Mouse (Mus musculus) left cerebral cortex, adult 9 months (tissue): ENCODE measurements at regions not wholly inside any gene's neighbourhood (a gene's known extent, or its start where the extent isn't known, plus 50 kb on each side); places are given as distances from the start of the nearest gene placed in this dataset.
A peak's percentile ranks its signal among the peaks of the same experiment; 100 is the strongest.

Experiments
- DNase-seq, 2 experiments: peaks; one replicate each; pipeline ENCODE4 v3.0.0; 2022; ENCODE audit warnings: low spot score in 2 of 2

DNA sequence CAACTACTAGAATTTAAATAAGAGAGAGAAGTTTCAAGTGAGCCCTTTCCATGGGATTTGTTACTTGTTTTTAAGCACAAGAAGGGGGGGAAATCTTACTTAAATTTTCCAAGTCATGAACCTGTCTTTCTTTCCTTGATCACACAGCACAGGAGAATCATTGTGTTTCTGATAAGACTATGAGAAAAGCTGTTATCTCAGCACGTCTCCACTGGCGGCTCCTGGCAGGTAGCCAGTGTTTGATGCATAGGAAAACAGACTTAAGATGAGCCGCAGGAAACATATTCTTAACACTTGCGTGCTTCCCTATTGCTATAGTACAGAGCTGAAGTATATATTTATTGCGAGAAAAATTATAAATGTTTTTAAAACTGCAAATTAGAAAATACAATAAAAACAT lies 920.3 kb downstream of the Efna5 start:
- DNase-seq: peak in 1 of 2 experiments; percentile 2

DNA sequence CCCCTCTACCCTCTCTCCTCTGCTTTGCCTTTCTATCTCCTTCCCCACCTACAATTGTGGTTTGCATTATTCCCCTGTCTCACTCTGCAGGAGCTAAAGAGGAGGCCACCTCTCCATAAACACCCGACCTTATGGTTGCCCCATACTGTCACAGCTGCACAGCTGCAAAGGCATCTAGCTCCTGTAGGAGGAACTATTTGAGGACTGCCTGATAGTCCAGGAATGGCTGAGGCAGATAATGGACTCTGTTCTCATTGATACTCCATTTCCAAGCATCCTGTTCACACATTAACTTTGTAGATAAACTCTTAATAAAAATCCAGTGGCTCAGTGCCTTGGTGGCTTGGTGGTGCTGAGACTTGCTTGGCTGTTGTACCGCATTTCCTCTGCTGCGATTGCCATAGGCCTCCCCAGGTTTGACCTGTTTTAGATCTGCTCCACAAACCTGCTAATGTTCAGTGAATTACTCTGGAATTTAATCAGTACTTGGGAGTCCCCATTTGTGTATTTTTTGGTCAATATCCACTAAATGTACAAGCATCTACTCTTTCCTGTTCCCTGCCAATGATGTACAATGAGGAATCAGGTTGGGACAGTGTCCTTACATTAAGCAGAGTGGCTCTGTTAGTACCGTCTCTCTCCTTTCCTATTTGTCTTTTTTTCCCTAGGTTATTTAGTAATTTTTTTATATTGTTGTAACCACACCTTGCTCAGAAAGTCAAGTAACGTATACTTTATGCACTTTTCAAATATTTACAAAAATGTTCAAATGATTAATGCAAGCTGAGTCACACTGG lies 920.9 kb downstream of the Efna5 start:
- no peak for DNase-seq

DNA sequence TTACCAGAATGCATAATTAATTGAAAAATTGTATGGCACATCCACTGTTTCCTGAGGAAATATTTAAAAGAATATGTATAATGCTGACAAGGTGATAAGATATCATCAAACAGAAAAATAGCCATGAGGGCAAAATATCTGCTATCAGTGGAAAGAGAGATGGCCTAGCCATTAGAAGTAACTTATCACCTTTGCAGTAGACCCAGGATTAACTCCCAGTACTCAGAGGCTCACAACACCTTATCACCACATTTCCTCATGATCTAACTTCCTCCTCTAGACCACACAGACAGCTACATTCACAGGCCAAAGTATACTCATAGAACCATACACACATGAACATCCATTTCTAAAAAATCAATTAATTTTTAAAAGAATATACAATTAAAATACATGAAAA lies 963.4 kb downstream of the Efna5 start:
- no peak for DNase-seq

DNA sequence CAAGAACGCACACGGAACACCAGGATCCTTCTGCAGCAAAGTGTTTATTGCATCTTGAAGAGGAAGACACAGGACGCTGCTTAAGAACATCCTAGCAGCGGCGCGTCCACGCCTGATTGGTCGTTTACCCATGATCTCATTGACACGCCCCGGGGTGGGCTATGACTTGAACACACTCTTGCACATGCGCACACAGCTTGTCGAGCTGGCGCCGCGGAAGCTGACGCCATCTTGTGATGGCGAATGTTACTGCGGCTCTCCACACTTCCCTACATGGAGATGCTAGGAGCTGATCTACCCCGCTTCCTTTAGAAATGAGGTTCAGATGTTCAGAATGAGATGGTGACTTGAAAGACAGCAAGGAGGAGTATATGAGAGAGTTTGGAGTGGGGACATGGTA lies 978.2 kb downstream of the Efna5 start:
- DNase-seq: no peak

DNA sequence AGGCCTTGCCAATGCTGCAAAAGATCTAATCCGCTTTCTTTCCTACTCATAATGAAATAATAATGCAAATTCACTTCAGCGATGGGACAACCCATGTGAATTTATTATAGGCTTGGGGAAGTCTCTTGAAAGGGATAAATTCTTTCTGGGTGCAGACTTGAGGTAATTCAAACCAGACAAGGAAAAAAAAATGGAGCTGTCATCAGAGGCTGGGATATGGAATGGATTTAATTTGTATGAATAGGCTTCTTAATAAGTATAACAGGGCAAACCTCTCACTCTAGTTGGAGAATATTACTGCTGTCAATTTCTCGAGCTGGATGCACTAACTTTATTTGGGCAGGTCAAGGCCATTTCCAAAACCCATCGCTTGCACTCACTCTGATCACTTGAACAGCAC lies 990.5 kb downstream of the Efna5 start:
- DNase-seq: no peak

DNA sequence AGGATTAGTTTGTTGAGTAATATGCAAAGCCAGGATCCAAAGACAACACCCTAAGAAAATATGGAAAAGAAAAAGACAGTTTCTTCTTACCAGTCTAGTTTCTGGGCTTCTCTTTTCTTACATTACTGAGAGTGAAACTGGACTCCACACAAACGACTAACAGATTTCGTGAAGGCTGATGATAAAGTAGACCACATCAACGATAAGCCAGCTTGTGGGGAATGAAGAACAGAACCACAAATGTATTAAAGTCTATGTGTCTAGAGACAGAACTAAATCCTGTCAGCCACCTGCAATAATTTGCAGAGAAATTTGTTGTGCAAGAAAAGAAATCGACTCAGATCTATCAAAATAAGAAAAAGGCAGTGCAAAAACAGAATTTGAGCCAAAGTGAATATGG lies 1015.0 kb downstream of the Efna5 start:
- DNase-seq: no peak

DNA sequence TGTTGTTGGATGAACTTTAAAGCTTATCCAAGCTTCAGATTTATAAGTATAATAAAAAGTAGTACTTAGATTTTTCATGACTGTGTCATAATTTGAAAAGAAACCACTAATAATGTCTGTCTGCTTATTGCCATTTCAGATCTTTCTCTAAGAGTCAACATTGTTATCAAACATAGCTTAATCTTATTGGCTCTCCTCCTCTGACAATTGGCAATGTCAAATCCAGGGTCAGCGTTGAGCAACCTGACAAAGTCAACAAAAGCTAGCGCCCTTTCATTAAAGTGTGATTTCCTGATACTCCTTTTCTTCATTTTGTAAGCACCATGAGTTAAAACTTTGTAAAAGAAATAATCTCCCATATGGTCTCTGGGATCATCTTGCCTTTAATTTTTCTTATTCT lies 1018.7 kb downstream of the Efna5 start:
- DNase-seq: no peak

DNA sequence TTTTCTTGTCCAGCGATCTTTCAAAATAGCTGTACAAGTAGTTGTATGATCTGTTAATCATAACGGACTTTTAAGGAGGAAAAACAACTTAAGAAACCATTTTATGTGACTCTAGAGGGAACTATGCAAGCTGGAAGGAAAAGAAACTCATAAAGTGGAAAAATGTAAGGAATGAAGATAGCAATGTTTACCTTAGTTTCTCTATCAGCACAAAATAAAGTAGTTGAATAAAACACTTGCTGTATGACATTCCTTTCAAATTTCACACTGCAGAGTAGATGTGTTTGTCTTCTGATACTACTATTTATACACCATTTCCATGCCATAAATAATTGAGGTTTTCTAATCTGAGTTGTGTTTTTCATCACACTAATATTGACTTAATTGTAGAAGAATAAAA lies 1043.6 kb downstream of the Efna5 start:
- no peak for DNase-seq

DNA sequence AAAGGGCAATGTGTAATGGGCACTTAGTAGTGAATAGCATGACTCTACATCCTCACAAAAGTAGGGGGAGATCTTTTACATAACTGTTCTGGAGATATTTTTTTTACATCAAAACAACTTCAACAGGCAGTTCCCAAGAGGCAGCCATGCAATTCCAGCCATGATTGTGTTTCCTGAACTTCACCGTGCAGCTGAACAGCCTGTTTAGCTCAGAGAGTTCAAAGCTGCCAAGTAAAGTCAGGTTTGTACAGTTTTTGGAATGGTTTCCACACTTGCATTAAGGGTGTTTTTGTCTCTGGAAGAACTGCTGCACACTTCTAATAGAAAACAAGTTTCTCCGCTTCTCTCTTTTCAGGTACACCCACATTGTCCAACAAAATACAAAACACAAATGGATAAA lies 1065.6 kb downstream of the Efna5 start:
- DNase-seq: no peak

DNA sequence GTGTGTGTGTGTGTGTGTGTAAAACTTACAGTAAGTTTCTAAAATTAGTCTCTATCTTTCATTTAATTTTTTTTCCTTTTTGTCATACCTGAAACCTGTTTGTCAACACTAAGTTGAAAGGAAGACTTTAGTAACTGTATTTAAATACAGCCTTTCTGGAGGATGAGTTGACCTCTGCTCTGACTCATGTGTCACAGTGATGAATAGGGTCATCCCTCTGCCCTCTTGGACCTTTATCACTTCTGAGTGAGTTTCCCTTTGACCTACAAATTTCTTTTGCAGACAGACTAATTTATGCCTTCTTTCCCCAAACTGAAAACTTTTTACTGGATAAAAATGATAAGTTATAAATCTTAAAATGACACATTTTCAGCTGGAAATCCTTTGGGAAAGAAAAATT lies 1112.8 kb downstream of the Efna5 start:
- DNase-seq: no peak

DNA sequence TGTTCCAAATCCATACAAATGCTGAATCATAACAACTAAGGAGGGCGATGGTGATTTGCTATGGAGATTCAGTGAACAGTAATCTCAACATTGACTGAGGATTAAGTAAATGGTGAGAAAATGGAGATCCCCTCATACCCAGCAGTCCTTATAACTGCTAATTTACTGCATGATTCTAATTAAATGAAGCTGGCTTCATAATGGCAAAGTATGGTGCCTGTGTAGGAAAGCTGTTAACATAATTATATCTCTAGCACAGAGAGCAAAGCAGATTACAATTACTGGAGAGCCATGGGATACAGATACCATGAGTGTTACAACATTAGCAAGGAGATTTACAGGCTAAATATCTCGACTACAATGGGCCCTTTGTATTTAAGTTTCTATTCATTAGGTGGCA lies 1116.0 kb downstream of the Efna5 start:
- DNase-seq: no peak
